Mouse (Mus musculus): Measurements from ENCODE around the gene Pim3. TPM values are rescaled to one million over a fixed set of nuclear protein-coding genes. Genes with fewer than 3 reads are reported as not detected.

Gene Pim3
- 3.9 TPM for polyA plus RNA-seq (2017; shearing (Covaris generic))

DNA sequence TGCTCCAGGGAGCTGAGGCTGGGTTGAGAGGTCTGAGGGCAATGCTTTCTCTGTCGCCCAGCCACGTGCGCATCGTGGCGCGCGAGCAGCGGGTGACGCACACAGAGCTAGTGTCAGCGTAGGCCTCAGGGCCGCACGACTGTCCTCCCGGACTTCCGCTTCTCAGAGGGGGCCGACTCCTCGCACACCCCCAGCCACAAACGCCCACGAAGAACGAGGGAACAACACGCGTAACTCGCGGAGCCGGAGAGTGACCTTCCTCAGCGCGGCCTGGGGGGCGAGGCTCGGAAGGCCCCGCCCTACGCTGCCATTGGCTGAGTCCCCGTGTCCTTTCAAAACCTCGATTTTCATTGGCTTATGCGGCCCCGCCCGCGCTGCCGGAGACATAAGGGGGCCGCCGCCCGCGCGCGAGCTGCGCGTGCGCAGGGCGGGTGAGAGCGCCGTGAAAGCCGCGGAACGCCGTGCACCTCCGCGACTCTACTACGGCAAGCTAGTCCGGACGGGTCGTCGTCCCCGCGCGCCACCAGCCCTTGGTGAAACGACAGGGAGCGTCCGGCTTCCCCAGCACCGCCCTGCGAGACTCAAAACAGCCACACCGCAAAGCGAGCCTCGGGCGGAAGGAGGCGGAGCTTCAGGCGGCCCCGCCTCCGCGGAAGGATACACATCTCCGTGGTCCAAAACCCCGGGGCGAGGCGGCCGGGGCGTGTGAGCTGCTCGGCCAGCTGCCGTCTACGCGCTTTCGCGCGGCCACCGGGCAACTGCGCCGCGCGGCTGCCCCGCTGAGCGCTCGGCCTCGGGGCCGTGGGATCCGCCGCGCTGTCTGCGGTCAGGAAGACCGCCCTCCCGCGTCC lies at the start of gene Pim3:
Pim3 (plus strand) TSS at position 415 of the 851 bp plus-strand sequence.

DNA sequence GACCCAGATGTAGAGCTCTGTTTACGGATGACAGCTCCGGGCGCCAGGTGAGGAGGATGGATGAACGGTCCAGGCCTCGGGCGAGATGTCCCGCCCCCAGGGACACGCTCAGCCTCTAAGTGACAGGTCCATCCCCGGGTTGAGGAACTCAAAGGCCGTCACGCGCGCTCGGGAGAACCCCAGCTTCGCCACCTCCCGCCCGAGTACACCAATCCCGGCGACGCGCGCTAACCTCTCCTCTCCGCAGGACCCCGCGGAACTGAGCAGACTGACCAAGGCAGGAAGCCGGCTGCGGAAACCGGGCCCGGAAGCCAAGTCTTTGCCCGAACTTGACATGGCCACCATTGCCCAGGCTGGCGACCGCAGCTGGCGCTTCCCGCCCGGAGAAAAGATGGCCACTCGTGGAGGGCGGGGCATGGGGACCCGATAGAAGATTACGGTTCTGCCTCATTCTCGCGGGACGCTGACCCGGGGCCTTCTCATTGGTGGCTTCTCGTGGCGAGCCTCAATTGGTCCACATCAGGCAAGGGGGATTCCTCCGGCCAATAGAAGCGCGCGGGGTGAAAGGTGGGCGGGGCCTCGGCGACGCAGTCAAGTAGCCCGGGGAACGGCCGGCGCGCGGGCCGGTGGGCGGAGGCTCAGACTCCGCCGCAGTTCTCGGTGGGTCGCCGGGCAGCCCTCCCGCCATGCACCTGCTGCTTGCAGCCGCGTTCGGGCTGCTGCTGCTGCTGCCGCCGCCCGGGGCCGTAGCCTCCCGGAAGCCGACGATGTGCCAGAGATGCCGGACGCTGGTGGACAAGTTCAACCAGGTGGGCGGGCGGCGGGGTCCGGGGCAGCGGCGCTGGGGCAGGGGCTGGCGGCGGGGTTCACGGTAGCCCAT lies 42.7 kb upstream of the Pim3 start, which contains the start of the genes Alg12 and Creld2:
Alg12 (minus strand) TSS at position 293 of the 880 bp plus-strand sequence.
Creld2 (plus strand) TSS at position 621 of the 880 bp plus-strand sequence.

Other genes with a start within 250 kb of the Pim3 start
- gene Brd1, start 128.0 kb upstream of the Pim3 start, polyA plus RNA-seq (2017; shearing (Covaris generic)), result 12.1 TPM
- gene Zbed4, start 110.5 kb upstream of the Pim3 start, polyA plus RNA-seq (2017; shearing (Covaris generic)), result 3.5 TPM
- 16.0 TPM for gene Alg12, start 42.9 kb upstream of the Pim3 start, polyA plus RNA-seq (2017; shearing (Covaris generic))
- 24.0 TPM for gene Creld2, start 42.5 kb upstream of the Pim3 start, polyA plus RNA-seq (2017; shearing (Covaris generic))
- not detected for gene Ttll8, start 92.2 kb downstream of the Pim3 start, polyA plus RNA-seq (2017; shearing (Covaris generic))
- gene Mlc1, start 116.8 kb downstream of the Pim3 start, polyA plus RNA-seq (2017; shearing (Covaris generic)), result not detected
- gene Mov10l1, start 120.7 kb downstream of the Pim3 start, polyA plus RNA-seq (2017; shearing (Covaris generic)), result not detected
- 0.37 TPM for gene Panx2, start 197.5 kb downstream of the Pim3 start, polyA plus RNA-seq (2017; shearing (Covaris generic))
- 61.9 TPM for gene Trabd, start 212.9 kb downstream of the Pim3 start, polyA plus RNA-seq (2017; shearing (Covaris generic))
- gene Selenoo, start 226.9 kb downstream of the Pim3 start, polyA plus RNA-seq (2017; shearing (Covaris generic)), result 4.5 TPM

Measured in activated CD4-positive, CD25-positive, alpha-beta regulatory T cell, adult 9 weeks (primary cell).